Mouse (Mus musculus): ENCODE data around the gene Cwc27.

DNA sequence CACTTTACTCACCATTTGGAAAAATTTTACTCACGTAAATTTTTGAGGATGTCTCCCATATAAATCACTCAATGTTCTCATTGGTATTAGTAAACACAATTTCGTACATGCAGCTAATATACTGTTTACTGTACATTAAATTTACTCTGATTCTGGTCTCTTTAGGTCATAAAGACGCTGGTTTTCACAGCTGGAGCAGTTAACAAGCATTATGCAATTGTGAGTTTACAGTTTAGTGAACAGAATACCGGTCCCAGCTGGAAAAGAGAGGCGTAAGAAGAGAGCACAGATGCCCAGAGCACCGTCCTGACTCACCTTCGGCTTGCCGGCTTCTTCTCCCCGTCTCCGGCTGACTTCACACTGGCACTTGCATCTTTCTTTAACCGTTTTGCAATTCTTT is 24.8 kb downstream of the Cwc27 start, which contains the start of gene Srek1ip1:
- TF ChIP-seq MAX (IDR thresholded peaks at IDR 0.05) (no peak), CTCF (IDR thresholded peaks at IDR 0.05; ENCODE audit: control insufficient read depth, insufficient read depth, insufficient read length) (no peak)

All from C2C12 (cell line).